Mouse (Mus musculus) E14TG2a.4 (cell line): ENCODE data around the gene Khdc1c.
A peak's percentile ranks its signal among the peaks of the same experiment; 100 is the strongest.

Experiments
- CTCF ChIP-seq: conservative IDR thresholded peaks from 2 replicates; pipeline ENCODE4 v1.5.1; 2014; ENCODE audit warnings: low read length
- NANOG ChIP-seq: IDR thresholded peaks from 2 replicates; pipeline ENCODE4 v1.6.1; 2014; ENCODE audit warnings: borderline replicate concordance, low read length, mixed read lengths
- POU5F1 ChIP-seq: IDR thresholded peaks from 2 replicates; pipeline ENCODE4 v1.6.1; 2014; ENCODE audit warnings: low read length, borderline replicate concordance

DNA sequence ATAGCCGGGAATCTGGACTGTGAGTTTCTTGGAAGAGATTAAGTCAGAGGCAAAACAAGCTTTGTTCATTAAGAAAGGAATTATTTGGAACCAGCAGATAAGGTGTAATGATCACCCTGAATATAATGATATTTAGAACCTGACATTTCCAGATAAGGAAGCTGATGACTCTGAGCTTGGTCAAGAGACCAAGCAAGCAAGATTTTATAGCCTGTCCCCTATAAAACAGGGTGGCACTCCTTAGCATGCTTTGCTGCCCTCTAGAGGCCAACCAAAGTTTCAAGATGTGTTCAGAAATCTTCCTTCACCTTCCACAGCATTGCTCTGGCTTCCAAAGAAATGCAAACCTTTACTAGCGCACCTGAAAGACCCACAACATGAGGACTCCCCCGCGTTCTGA is 23.9 kb upstream of the Khdc1c start:
- TF ChIP-seq CTCF (peak; percentile 56), POU5F1 (no peak), NANOG (no peak)
